ENCODE assay signal across 9 mouse cellular contexts in genomic region chr19:15800856-15801706, GRCm38 (mm10).
DNase-seq lines count a peak whose midpoint lies in the region; ATAC-seq and TF ChIP-seq lines count a peak whose summit lies in the region.
"Had no signal": no experiment of that assay in that cellular context is flagged by ENCODE, and none has a peak within 500 bp of the region (broad histone marks: within the 10 kb centered on the region; RNA-seq: fewer than 3 reads in every experiment).

No protein-coding gene starts in this region.

- H3K4me1 ChIP-seq in kidney, embryonic 16.5 days (ENCODE audit: insufficient read depth, low read length), result peaks cover 18% of the 10 kb centered on the region
- H3K4me1 ChIP-seq in heart, adult 2 months (ENCODE audit: control insufficient read depth, insufficient read depth, low read length), result no peaks in the 10 kb centered on the region
- H3K4me1 ChIP-seq in liver, embryonic 14.5 days (replicated peaks; ENCODE audit: control insufficient read depth in 2 of 2, insufficient read depth in 2 of 2, low read length in 1 of 2), result 0 out of 4 replicates have a peak, but pooled peaks cover 0 to 4% of the 10 kb centered on the region in 2 experiments
- H3K4me1 ChIP-seq in neural tube, embryonic 13.5 days (replicated peaks), result peaks cover 45% of the 10 kb centered on the region

- H3K4me3 ChIP-seq in kidney, embryonic 16.5 days (ENCODE audit: low read length), result peak overlapping the region; percentile 38
- H3K4me3 ChIP-seq in heart, adult 2 months, result no peak overlapping the region
- no peak overlapping the region for H3K4me3 ChIP-seq in liver, embryonic 14.5 days (ENCODE audit: insufficient read depth in 1 of 2, low read depth in 2 of 2, low read length in 2 of 2)
- H3K4me3 ChIP-seq in neural tube, embryonic 13.5 days, result peak overlapping the region; percentile 27
- H3K4me3 ChIP-seq: erythroblast, embryonic 14.5 days had no signal

- no peak for DNase-seq in kidney, adult 8-10 months
- peak; percentile 34 for DNase-seq in embryo, embryonic 11.5 days (ENCODE audit: low read depth, low spot score)
- peak; percentile 20 to 27 for DNase-seq in heart, adult 2 months
- DNase-seq in layer of hippocampus, adult 11-12 months (ENCODE audit: low spot score), result peak; percentile 73
- no peak for DNase-seq in liver, embryonic 14.5 days (ENCODE audit: low read depth in 3 of 3, low spot score in 3 of 3)
- no peak for DNase-seq in thymus, postnatal 0 days (ENCODE audit: low spot score)

- no peak for TF ChIP-seq POLR2A in heart, adult 2 months (IDR thresholded peaks at IDR 0.05; ENCODE audit: insufficient read depth, low read depth, low read length)

- H3K36me3 ChIP-seq in kidney, embryonic 16.5 days (ENCODE audit: insufficient read depth, low read length), result no peaks in the 10 kb centered on the region
- no peaks in the 10 kb centered on the region for H3K36me3 ChIP-seq in heart, adult 2 months (ENCODE audit: control insufficient read depth, insufficient read depth, low read length)
- no peaks in the 10 kb centered on the region for H3K36me3 ChIP-seq in liver, embryonic 14.5 days (replicated peaks; ENCODE audit: control insufficient read depth, insufficient read depth, low read depth)
- no peaks in the 10 kb centered on the region for H3K36me3 ChIP-seq in neural tube, embryonic 13.5 days

- WGBS in kidney, embryonic 16.5 days, result 23% methylated on average over 16 of the region's 16 CpGs
- 31% methylated on average over 16 of the region's 16 CpGs for WGBS in heart, adult 2 months
- WGBS in liver, embryonic 14.5 days (ENCODE audit: insufficient replicate concordance), result 28% methylated on average over 16 of the region's 16 CpGs
- 16% methylated on average over 16 of the region's 16 CpGs for WGBS in neural tube, embryonic 13.5 days

- peak overlapping the region; percentile 58 for H3K4me2 ChIP-seq in kidney, embryonic 16.5 days (replicated peaks; ENCODE audit: low read depth, low read length)
- H3K4me2 ChIP-seq in liver, embryonic 14.5 days (ENCODE audit: low read depth), result peak overlapping the region; percentile 43
- peak overlapping the region; percentile 54 for H3K4me2 ChIP-seq in neural tube, embryonic 13.5 days

- H3K9ac ChIP-seq in kidney, embryonic 16.5 days (replicated peaks; ENCODE audit: low read length), result peak overlapping the region; percentile 56
- H3K9ac ChIP-seq in heart, adult 2 months (ENCODE audit: low read depth, low read length), result no peak overlapping the region
- no peak overlapping the region for H3K9ac ChIP-seq in liver, embryonic 14.5 days (replicated peaks)
- H3K9ac ChIP-seq in neural tube, embryonic 13.5 days, result peak overlapping the region; percentile 57

- intact Hi-C loops in heart, adult 2 months (cut with DNase I), result loop anchor here (10.0 kb wide), 1 partner anchor 1816 kb away; no protein-coding TSS in a partner anchor

- H3K27ac ChIP-seq in kidney, embryonic 16.5 days (ENCODE audit: low read length), result no peak overlapping the region
- H3K27ac ChIP-seq in heart, adult 2 months, result no peak overlapping the region
- no peak overlapping the region for H3K27ac ChIP-seq in liver, embryonic 14.5 days
- H3K27ac ChIP-seq in neural tube, embryonic 13.5 days (replicated peaks), result peak overlapping the region; percentile 82

- peak; percentile 77 for ATAC-seq in kidney, embryonic 16.5 days (ENCODE audit: low FRiP score, low TSS enrichment)
- ATAC-seq in liver, embryonic 14.5 days (ENCODE audit: insufficient read depth), result no peak
- peak; percentile 83 for ATAC-seq in neural tube, embryonic 13.5 days (ENCODE audit: low read depth)

- no peaks in the 10 kb centered on the region for H3K9me3 ChIP-seq in kidney, embryonic 16.5 days (ENCODE audit: low read length)
- H3K9me3 ChIP-seq in liver, embryonic 14.5 days (ENCODE audit: control insufficient read depth, low read length), result no peaks in the 10 kb centered on the region
- H3K9me3 ChIP-seq in neural tube, embryonic 13.5 days, result no peaks in the 10 kb centered on the region

- H3K79me2 ChIP-seq in heart, adult 2 months (replicated peaks; ENCODE audit: control insufficient read depth, insufficient read depth, low read length), result no peaks in the 10 kb centered on the region

- TF ChIP-seq EP300 in heart, adult 2 months (IDR thresholded peaks at IDR 0.05; ENCODE audit: insufficient read depth, low read depth, low read length), result no peak
- no peak for TF ChIP-seq EP300 in liver, embryonic 14.5 days (IDR thresholded peaks at IDR 0.05; ENCODE audit: low read depth)

- H3K27me3 ChIP-seq in kidney, embryonic 16.5 days (ENCODE audit: insufficient read depth, low read length), result peaks cover 8% of the 10 kb centered on the region
- no peaks in the 10 kb centered on the region for H3K27me3 ChIP-seq in heart, adult 2 months (ENCODE audit: control insufficient read depth, insufficient read depth, low read length)
- no peaks in the 10 kb centered on the region for H3K27me3 ChIP-seq in liver, embryonic 14.5 days (ENCODE audit: control insufficient read depth, insufficient read depth, low read length)
- peaks cover 14% of the 10 kb centered on the region for H3K27me3 ChIP-seq in neural tube, embryonic 13.5 days

- no peak for TF ChIP-seq CTCF in heart, adult 2 months (IDR thresholded peaks at IDR 0.05)
- no peak for TF ChIP-seq CTCF in liver, embryonic 14.5 days (IDR thresholded peaks at IDR 0.05; ENCODE audit: low read depth)

Comparison
In these comparisons a context has a peak if more than half of its experiments do, and no peak if none do; other contexts are left out.
1. H3K4me3 ChIP-seq: peak in kidney, embryonic 16.5 days (single experiment) and neural tube, embryonic 13.5 days (single experiment); none in heart, adult 2 months (single experiment) and liver, embryonic 14.5 days (0 of 2).
2. H3K9ac ChIP-seq: peak in kidney, embryonic 16.5 days (single experiment) and neural tube, embryonic 13.5 days (single experiment); none in heart, adult 2 months (single experiment) and liver, embryonic 14.5 days (single experiment).
3. DNase-seq: peak in embryo, embryonic 11.5 days (single experiment), heart, adult 2 months (2 of 2) and layer of hippocampus, adult 11-12 months (single experiment); none in kidney, adult 8-10 months (0 of 2), liver, embryonic 14.5 days (0 of 3) and thymus, postnatal 0 days (single experiment).
4. Peak in every context shown above with its lines, with median percentiles within 50 percentile points of each other: H3K4me2 ChIP-seq.